Mouse (Mus musculus): Measurements from ENCODE around the gene Daxx.
"Not testable (repeated sequence)": the region's sequence is repeated elsewhere in the genome, so short reads cannot be mapped to it uniquely, and the experiment has no call there.

The Daxx gene

GRCm38 (mm10) chr17:33941381-33941780, 32.2 kb downstream of the Daxx start:
- DNase-seq (ENCODE audit: low read depth, low spot score): no peak

- no peak for DNase-seq (ENCODE audit: low read depth, low spot score)
These were observed 34.2 kb downstream of the Daxx start for GRCm38 (mm10) chr17:33943454-33943853.

GRCm38 (mm10) chr17:33947430-33948089, 38.3 kb downstream of the Daxx start:
- no peak for DNase-seq (ENCODE audit: low read depth, low spot score)

GRCm38 (mm10) chr17:33948090-33948904, 39.1 kb downstream of the Daxx start:
- no peak for DNase-seq (ENCODE audit: low read depth, low spot score)

GRCm38 (mm10) chr17:33948905-33949537, 39.8 kb downstream of the Daxx start:
- no peak for DNase-seq (ENCODE audit: low read depth, low spot score)

GRCm38 (mm10) chr17:33950131-33950625, 41.0 kb downstream of the Daxx start:
- DNase-seq (ENCODE audit: low read depth, low spot score): no peak

- peak; percentile 86 for DNase-seq (ENCODE audit: low read depth, low spot score)
These were observed 42.1 kb downstream of the Daxx start, which contains the start of gene B3galt4 for GRCm38 (mm10) chr17:33951021-33951946. TSS of gene B3galt4 (minus strand) at chr17:33951488.

GRCm38 (mm10) chr17:33952015-33952414, 42.8 kb downstream of the Daxx start:
- not testable (repeated sequence) for DNase-seq (ENCODE audit: low read depth, low spot score)

GRCm38 (mm10) chr17:33952879-33953278, 43.7 kb downstream of the Daxx start:
- DNase-seq (ENCODE audit: low read depth, low spot score): no peak

- DNase-seq (ENCODE audit: low read depth, low spot score): no peak
These were observed 44.1 kb downstream of the Daxx start for GRCm38 (mm10) chr17:33953310-33953709.

- DNase-seq (ENCODE audit: low read depth, low spot score): no peak
These were observed 44.8 kb downstream of the Daxx start for GRCm38 (mm10) chr17:33953961-33954565.

GRCm38 (mm10) chr17:33954646-33955554, 45.7 kb downstream of the Daxx start:
- DNase-seq (ENCODE audit: low read depth, low spot score): no peak

GRCm38 (mm10) chr17:33955555-33956214, 46.5 kb downstream of the Daxx start, which contains the start of the genes Vps52 and Rps18:
TSS of gene Vps52 (plus strand) at chr17:33955812.
TSS of gene Rps18 (minus strand) at chr17:33956001.
- peak; percentile 98 for DNase-seq (ENCODE audit: low read depth, low spot score)

- DNase-seq (ENCODE audit: low read depth, low spot score): no peak
These were observed 47.1 kb downstream of the Daxx start for GRCm38 (mm10) chr17:33956336-33956735.

- no peak for DNase-seq (ENCODE audit: low read depth, low spot score)
These were observed 48.3 kb downstream of the Daxx start for GRCm38 (mm10) chr17:33957493-33957892.

- DNase-seq (ENCODE audit: low read depth, low spot score): no peak
These were observed 49.2 kb downstream of the Daxx start for GRCm38 (mm10) chr17:33958451-33958850.

- DNase-seq (ENCODE audit: low read depth, low spot score): no peak
These were observed 49.9 kb downstream of the Daxx start for GRCm38 (mm10) chr17:33959135-33959534.

GRCm38 (mm10) chr17:33959948-33960347, 50.7 kb downstream of the Daxx start:
- no peak for DNase-seq (ENCODE audit: low read depth, low spot score)

- DNase-seq (ENCODE audit: low read depth, low spot score): no peak
These were observed 53.7 kb downstream of the Daxx start for GRCm38 (mm10) chr17:33962876-33963275.

All from A20 (cell line).